Mouse (Mus musculus): Measurements from ENCODE around the gene Lpcat1. TPM values are rescaled to one million over a fixed set of nuclear protein-coding genes. Genes with fewer than 3 reads are reported as not detected.
A peak's percentile ranks its signal among the peaks of the same experiment; 100 is the strongest.

Gene Lpcat1
- polyA plus RNA-seq, 1 experiment from 2014 or later, result 53.7 TPM

- WGBS, result 64% methylated on average over 2 of the region's 2 CpGs
- Histone ChIP-seq H3K9me3 (no peaks in the 10 kb centered on the region), H3K9ac (replicated peaks) (no peak overlapping the region), H3K27ac (no peak overlapping the region), H3K4me2 (replicated peaks) (no peak overlapping the region), H3K27me3 (no peaks in the 10 kb centered on the region), H3K36me3 (no peaks in the 10 kb centered on the region), H3K4me3 (replicated peaks) (no peak overlapping the region), H3K4me1 (replicated peaks) (no peaks in the 10 kb centered on the region)
- no peak for ATAC-seq
Observed at GRCm38 (mm10) chr13:73448201-73448600, 18.8 kb upstream of the Lpcat1 start.

GRCm38 (mm10) chr13:73448723-73449122 is 18.3 kb upstream of the Lpcat1 start:
- H3K9me3 ChIP-seq, result no peaks in the 10 kb centered on the region
- no peaks in the 10 kb centered on the region for H3K36me3 ChIP-seq
- no peak overlapping the region for H3K9ac ChIP-seq (replicated peaks)
- H3K4me1 ChIP-seq (replicated peaks), result no peaks in the 10 kb centered on the region
- WGBS, result 75% methylated on average over 3 of the region's 3 CpGs
- ATAC-seq, result no peak
- no peaks in the 10 kb centered on the region for H3K27me3 ChIP-seq
- H3K4me2 ChIP-seq (replicated peaks), result no peak overlapping the region
- H3K27ac ChIP-seq, result no peak overlapping the region
- no peak overlapping the region for H3K4me3 ChIP-seq (replicated peaks)

- Histone ChIP-seq H3K9ac (replicated peaks) (no peak overlapping the region), H3K9me3 (no peaks in the 10 kb centered on the region), H3K4me1 (replicated peaks) (no peaks in the 10 kb centered on the region), H3K27ac (no peak overlapping the region), H3K36me3 (no peaks in the 10 kb centered on the region), H3K4me2 (replicated peaks) (no peak overlapping the region), H3K4me3 (replicated peaks) (no peak overlapping the region), H3K27me3 (no peaks in the 10 kb centered on the region)
- ATAC-seq, result no peak
- 94% methylated on average over 3 of the region's 3 CpGs for WGBS
Observed at GRCm38 (mm10) chr13:73453503-73454217, 13.3 kb upstream of the Lpcat1 start.

- WGBS, result 77% methylated on average over 3 of the region's 3 CpGs
- H3K4me3 ChIP-seq (replicated peaks), result no peak overlapping the region
- no peak overlapping the region for H3K4me2 ChIP-seq (replicated peaks)
- H3K27ac ChIP-seq, result no peak overlapping the region
- no peak overlapping the region for H3K9ac ChIP-seq (replicated peaks)
- ATAC-seq, result no peak
- no peaks in the 10 kb centered on the region for H3K27me3 ChIP-seq
- H3K9me3 ChIP-seq, result no peaks in the 10 kb centered on the region
- no peaks in the 10 kb centered on the region for H3K36me3 ChIP-seq
- H3K4me1 ChIP-seq (replicated peaks), result no peaks in the 10 kb centered on the region
Observed at GRCm38 (mm10) chr13:73455328-73455727, 11.7 kb upstream of the Lpcat1 start.

- Histone ChIP-seq H3K36me3 (no peaks in the 10 kb centered on the region), H3K4me3 (replicated peaks) (no peak overlapping the region), H3K4me2 (replicated peaks) (no peak overlapping the region), H3K4me1 (replicated peaks) (no peaks in the 10 kb centered on the region), H3K27me3 (no peaks in the 10 kb centered on the region), H3K9me3 (no peaks in the 10 kb centered on the region), H3K9ac (replicated peaks) (no peak overlapping the region), H3K27ac (no peak overlapping the region)
- WGBS, result 96% methylated on average over 4 of the region's 4 CpGs
- ATAC-seq, result no peak
Observed at GRCm38 (mm10) chr13:73457301-73457700, 9.7 kb upstream of the Lpcat1 start.

- Histone ChIP-seq H3K36me3 (no peaks in the 10 kb centered on the region), H3K9me3 (no peaks in the 10 kb centered on the region), H3K27ac (no peak overlapping the region), H3K4me2 (replicated peaks) (no peak overlapping the region), H3K27me3 (no peaks in the 10 kb centered on the region), H3K4me3 (replicated peaks) (no peak overlapping the region), H3K4me1 (replicated peaks) (no peaks in the 10 kb centered on the region), H3K9ac (replicated peaks) (no peak overlapping the region)
- ATAC-seq, result no peak
- 69% methylated on average over 2 of the region's 2 CpGs for WGBS
Observed at GRCm38 (mm10) chr13:73457741-73458140, 9.3 kb upstream of the Lpcat1 start.

GRCm38 (mm10) chr13:73458719-73459118 is 8.3 kb upstream of the Lpcat1 start:
- no peak overlapping the region for H3K4me2 ChIP-seq (replicated peaks)
- no peaks in the 10 kb centered on the region for H3K27me3 ChIP-seq
- no peak for ATAC-seq
- no peak overlapping the region for H3K4me3 ChIP-seq (replicated peaks)
- WGBS, result 87% methylated on average over 5 of the region's 5 CpGs
- no peaks in the 10 kb centered on the region for H3K36me3 ChIP-seq
- H3K27ac ChIP-seq, result no peak overlapping the region
- H3K9me3 ChIP-seq, result no peaks in the 10 kb centered on the region
- H3K4me1 ChIP-seq (replicated peaks), result no peaks in the 10 kb centered on the region
- H3K9ac ChIP-seq (replicated peaks), result no peak overlapping the region

- no peak overlapping the region for H3K4me3 ChIP-seq (replicated peaks)
- ATAC-seq, result no peak
- WGBS, result 81% methylated on average over 7 of the region's 7 CpGs
- no peak overlapping the region for H3K27ac ChIP-seq
- H3K27me3 ChIP-seq, result no peaks in the 10 kb centered on the region
- H3K4me1 ChIP-seq (replicated peaks), result no peaks in the 10 kb centered on the region
- no peak overlapping the region for H3K9ac ChIP-seq (replicated peaks)
- H3K36me3 ChIP-seq, result no peaks in the 10 kb centered on the region
- H3K9me3 ChIP-seq, result no peaks in the 10 kb centered on the region
- no peak overlapping the region for H3K4me2 ChIP-seq (replicated peaks)
Observed at GRCm38 (mm10) chr13:73459189-73459850, 7.7 kb upstream of the Lpcat1 start.

GRCm38 (mm10) chr13:73461551-73461950 is 5.4 kb upstream of the Lpcat1 start:
- no peak for ATAC-seq
- H3K36me3 ChIP-seq, result no peaks in the 10 kb centered on the region
- no peak overlapping the region for H3K4me2 ChIP-seq (replicated peaks)
- H3K9me3 ChIP-seq, result no peaks in the 10 kb centered on the region
- no peak overlapping the region for H3K4me3 ChIP-seq (replicated peaks)
- no peaks in the 10 kb centered on the region for H3K27me3 ChIP-seq
- no peak overlapping the region for H3K27ac ChIP-seq
- H3K4me1 ChIP-seq (replicated peaks), result no peaks in the 10 kb centered on the region
- no peak overlapping the region for H3K9ac ChIP-seq (replicated peaks)

GRCm38 (mm10) chr13:73465156-73465555 is 1.8 kb upstream of the Lpcat1 start:
- ATAC-seq, result no peak
- Histone ChIP-seq H3K4me2 (replicated peaks) (no peak overlapping the region), H3K9ac (replicated peaks) (no peak overlapping the region), H3K27me3 (no peaks in the 10 kb centered on the region), H3K36me3 (no peaks in the 10 kb centered on the region), H3K4me3 (replicated peaks) (no peak overlapping the region), H3K4me1 (replicated peaks) (peaks cover 25% of the 10 kb centered on the region), H3K27ac (no peak overlapping the region), H3K9me3 (no peaks in the 10 kb centered on the region)
- 75% methylated on average over 2 of the region's 2 CpGs for WGBS

- no peaks in the 10 kb centered on the region for H3K36me3 ChIP-seq
- peaks cover 35% of the 10 kb centered on the region for H3K4me1 ChIP-seq (replicated peaks)
- peak overlapping the region; percentile 90; the same call in 1 of the 2 replicates for H3K4me3 ChIP-seq (replicated peaks)
- no peaks in the 10 kb centered on the region for H3K9me3 ChIP-seq
- peak overlapping the region; percentile 90; the same call in 1 of the 2 replicates for H3K4me2 ChIP-seq (replicated peaks)
- H3K9ac ChIP-seq (replicated peaks), result no peak overlapping the region
- H3K27ac ChIP-seq, result peak overlapping the region; percentile 30; the same call in 1 of the 2 replicates
- WGBS, result 93% methylated on average over 3 of the region's 3 CpGs
- ATAC-seq, result no peak
- H3K27me3 ChIP-seq, result no peaks in the 10 kb centered on the region
Observed at GRCm38 (mm10) chr13:73466411-73466810, 586 bp upstream of the Lpcat1 start.

GRCm38 (mm10) chr13:73467421-73468237 is 632 bp downstream of the Lpcat1 start:
- WGBS, result under 1% methylated on average over 41 of the region's 53 CpGs
- Histone ChIP-seq H3K27me3 (no peaks in the 10 kb centered on the region), H3K4me2 (replicated peaks) (peak overlapping the region; percentile 90), H3K9ac (replicated peaks) (peak overlapping the region; percentile 95), H3K36me3 (no peaks in the 10 kb centered on the region), H3K4me1 (replicated peaks) (peaks cover 35% of the 10 kb centered on the region), H3K27ac (peak overlapping the region; percentile 98), H3K9me3 (no peaks in the 10 kb centered on the region), H3K4me3 (replicated peaks) (peak overlapping the region; percentile 90)
- peak; percentile 93 for ATAC-seq

Data from midbrain, embryonic 13.5 days (tissue).